Mouse (Mus musculus) stomach, embryonic 16.5 days (tissue): ENCODE data around the gene Ldha. TPM values are rescaled to one million over a fixed set of nuclear protein-coding genes. Genes with fewer than 3 reads are reported as not detected.
"Not testable (repeated sequence)": the region's sequence is repeated elsewhere in the genome, so short reads cannot be mapped to it uniquely, and the experiment has no call there.

Source experiments
- ATAC-seq: fragments of 200-750 bp; cut with Nextera tagmentation; 2 replicates; pipeline ENCODE4 v1.8.0; 2017; ENCODE audit warnings: moderate number of reproducible peaks, moderate TSS enrichment; ENCODE audit not compliant: insufficient read depth, low FRiP score
- H3K27ac ChIP-seq: fragments of 300-500 bp; sonication (generic); 2 replicates; pipeline ENCODE4 v1.5.1; 2014; ENCODE audit warnings: low read length
- H3K27me3 ChIP-seq: fragments of 300-500 bp; sonication (generic); 2 replicates; pipeline ENCODE4 v1.6.1; 2014; ENCODE audit warnings: low read length, control low read depth, mixed read lengths; ENCODE audit not compliant: control insufficient read depth, insufficient read depth
- H3K36me3 ChIP-seq: fragments of 300-500 bp; sonication (generic); 2 replicates; pipeline ENCODE4 v1.6.1; 2014; ENCODE audit warnings: low read length; ENCODE audit not compliant: control insufficient read depth, insufficient read depth
- H3K4me1 ChIP-seq: fragments of 300-500 bp; sonication (generic); 2 replicates; pipeline ENCODE4 v1.6.1; 2014; ENCODE audit warnings: low read length, control low read depth, mixed read lengths; ENCODE audit not compliant: control insufficient read depth, insufficient read depth
- H3K4me2 ChIP-seq: fragments of 300-500 bp; sonication (generic); 2 replicates; pipeline ENCODE4 v1.6.1; 2014; ENCODE audit warnings: low read depth, low read length, mixed read lengths
- H3K4me3 ChIP-seq: fragments of 300-500 bp; sonication (generic); replicated peaks from 2 replicates; pipeline ENCODE4 v1.5.1; 2014; ENCODE audit warnings: mild to moderate bottlenecking, low read length
- H3K9ac ChIP-seq: fragments of 300-500 bp; sonication (generic); 2 replicates; pipeline ENCODE4 v1.6.1; 2014; ENCODE audit warnings: low read length
- H3K9me3 ChIP-seq: fragments of 300-500 bp; sonication (generic); replicated peaks from 2 replicates; pipeline ENCODE4 v1.6.1; 2016; ENCODE audit warnings: low read length, control low read depth; ENCODE audit not compliant: control insufficient read depth
- WGBS: fragments of 180-500 bp; shearing (Covaris S2); extraction: QIAGEN DNeasy Blood & Tissue Kit; methylation state at CpG from one replicate; pipeline ENCODE4 v1.1.7; 2014; 5-methylcytosine and 5-hydroxymethylcytosine counted together
- polyA plus RNA-seq: library from polyadenylated mRNA; unstranded; fragments of >200 nt; fragmentation: Nextera tagmentation; extraction: Ambion mirVana; gene quantifications from 2 replicates; pipeline ENCODE4 v1.2.1, GENCODE M21; 2015

The Ldha gene
- polyA plus RNA-seq, 1 experiment from 2014 or later, result 1,904 TPM

GRCm38 (mm10) chr7:46827046-46827802 is 14.1 kb upstream of the Ldha start:
- H3K4me1 ChIP-seq, result 0 out of 2 replicates have a peak, but pooled peaks cover 4% of the 10 kb centered on the region
- no peak overlapping the region for H3K27ac ChIP-seq
- no peaks in the 10 kb centered on the region for H3K9me3 ChIP-seq
- H3K36me3 ChIP-seq, result peaks cover 10% of the 10 kb centered on the region
- H3K27me3 ChIP-seq, result no peaks in the 10 kb centered on the region
- WGBS, result 52% methylated on average over 20 of the region's 20 CpGs
- H3K4me2 ChIP-seq, result no peak overlapping the region
- no peak overlapping the region for H3K4me3 ChIP-seq
- ATAC-seq, result no peak
- no peak overlapping the region for H3K9ac ChIP-seq

- WGBS, result 84% methylated on average over 2 of the region's 2 CpGs
- ATAC-seq, result no peak
These were observed 13.5 kb upstream of the Ldha start for GRCm38 (mm10) chr7:46827803-46828184.

GRCm38 (mm10) chr7:46829911-46830310 is 11.4 kb upstream of the Ldha start:
- no peak overlapping the region for H3K9ac ChIP-seq
- no peak overlapping the region for H3K27ac ChIP-seq
- no peak overlapping the region for H3K4me2 ChIP-seq
- no peak overlapping the region for H3K4me3 ChIP-seq
- no peaks in the 10 kb centered on the region for H3K36me3 ChIP-seq
- H3K27me3 ChIP-seq, result no peaks in the 10 kb centered on the region
- 0 out of 2 replicates have a peak, but pooled peaks cover 6% of the 10 kb centered on the region for H3K4me1 ChIP-seq
- no peak for ATAC-seq
- H3K9me3 ChIP-seq, result no peaks in the 10 kb centered on the region
- 81% methylated on average over 12 of the region's 12 CpGs for WGBS

More at GRCm38 (mm10) chr7:46827803-46828184, 13.5 kb upstream of the Ldha start:
- H3K9me3 ChIP-seq, result no peaks in the 10 kb centered on the region
- H3K27me3 ChIP-seq, result no peaks in the 10 kb centered on the region
- H3K4me3 ChIP-seq, result no peak overlapping the region
- H3K27ac ChIP-seq, result no peak overlapping the region
- peaks cover 4% of the 10 kb centered on the region; the same call in 1 of the 2 replicates for H3K36me3 ChIP-seq
- H3K9ac ChIP-seq, result no peak overlapping the region
- H3K4me1 ChIP-seq, result 0 out of 2 replicates have a peak, but pooled peaks cover 4% of the 10 kb centered on the region
- H3K4me2 ChIP-seq, result no peak overlapping the region

GRCm38 (mm10) chr7:46830799-46831590 is 10.3 kb upstream of the Ldha start:
- peak overlapping the region; percentile 21; the same call in 1 of the 2 replicates for H3K27ac ChIP-seq
- H3K27me3 ChIP-seq, result no peaks in the 10 kb centered on the region
- 50% methylated on average over 13 of the region's 13 CpGs for WGBS
- H3K36me3 ChIP-seq, result no peaks in the 10 kb centered on the region
- 0 out of 2 replicates have a peak, but pooled peaks cover 6% of the 10 kb centered on the region for H3K4me1 ChIP-seq
- 0 out of 2 replicates have a peak, but pooled peaks have one; percentile 22 for ATAC-seq
- H3K4me2 ChIP-seq, result no peak overlapping the region
- H3K9me3 ChIP-seq, result no peaks in the 10 kb centered on the region
- no peak overlapping the region for H3K9ac ChIP-seq
- no peak overlapping the region for H3K4me3 ChIP-seq

GRCm38 (mm10) chr7:46831693-46832092 is 9.6 kb upstream of the Ldha start:
- Histone ChIP-seq H3K4me2 (no peak overlapping the region), H3K9me3 (no peaks in the 10 kb centered on the region), H3K27me3 (no peaks in the 10 kb centered on the region), H3K4me1 (0 out of 2 replicates have a peak, but pooled peaks cover 6% of the 10 kb centered on the region), H3K9ac (no peak overlapping the region), H3K4me3 (no peak overlapping the region), H3K27ac (no peak overlapping the region), H3K36me3 (no peaks in the 10 kb centered on the region)
- ATAC-seq, result no peak
- 78% methylated on average over 8 of the region's 8 CpGs for WGBS

GRCm38 (mm10) chr7:46832112-46832810 is 9.0 kb upstream of the Ldha start:
- not testable (repeated sequence) for H3K4me1 ChIP-seq, ATAC-seq, H3K36me3 ChIP-seq, H3K9me3 ChIP-seq, H3K4me3 ChIP-seq, H3K27me3 ChIP-seq, H3K27ac ChIP-seq, H3K4me2 ChIP-seq, H3K9ac ChIP-seq
- 88% methylated on average over 11 of the region's 11 CpGs for WGBS

- 55% methylated on average over 6 of the region's 6 CpGs for WGBS
- peak overlapping the region; percentile 21; the same call in 1 of the 2 replicates for H3K27ac ChIP-seq
- peak; percentile 77 for ATAC-seq
These were observed 8.0 kb upstream of the Ldha start for GRCm38 (mm10) chr7:46833266-46833665.

GRCm38 (mm10) chr7:46833670-46834255 is 7.5 kb upstream of the Ldha start:
- H3K36me3 ChIP-seq, result no peaks in the 10 kb centered on the region
- no peak overlapping the region for H3K9ac ChIP-seq
- no peak overlapping the region for H3K4me2 ChIP-seq
- peak overlapping the region; percentile 21; the same call in 1 of the 2 replicates for H3K27ac ChIP-seq
- ATAC-seq, result no peak
- 73% methylated on average over 7 of the region's 7 CpGs for WGBS
- H3K4me3 ChIP-seq, result no peak overlapping the region
- no peaks in the 10 kb centered on the region for H3K27me3 ChIP-seq
- no peaks in the 10 kb centered on the region for H3K9me3 ChIP-seq
- peaks cover 17% of the 10 kb centered on the region for H3K4me1 ChIP-seq

More at GRCm38 (mm10) chr7:46833266-46833665, 8.0 kb upstream of the Ldha start:
- Histone ChIP-seq H3K9me3 (no peaks in the 10 kb centered on the region), H3K4me2 (no peak overlapping the region), H3K4me1 (peaks cover 13% of the 10 kb centered on the region), H3K27me3 (no peaks in the 10 kb centered on the region), H3K36me3 (no peaks in the 10 kb centered on the region), H3K4me3 (no peak overlapping the region), H3K9ac (no peak overlapping the region)
